ENCODE assay signal across 15 mouse cellular contexts in genomic region chr10:112613751-112614150, GRCm38 (mm10).
"Had no signal": no experiment of that assay in that cellular context is flagged by ENCODE, and none has a peak within 500 bp of the region (broad histone marks: within the 10 kb centered on the region; RNA-seq: fewer than 3 reads in every experiment).

No protein-coding gene starts in this region.

- H3K9me3 ChIP-seq: neural tube, embryonic 15.5 days; stomach, embryonic 15.5 days had no signal

- H3K4me3 ChIP-seq: neural tube, embryonic 15.5 days; stomach, embryonic 15.5 days had no signal

- H3K27ac ChIP-seq: neural tube, embryonic 15.5 days; stomach, embryonic 15.5 days; stomach, postnatal 0 days had no signal

- H3K4me1 ChIP-seq: neural tube, embryonic 15.5 days; stomach, embryonic 15.5 days had no signal

- H3K4me2 ChIP-seq: neural tube, embryonic 15.5 days; stomach, embryonic 15.5 days had no signal

- H3K27me3 ChIP-seq: neural tube, embryonic 15.5 days; stomach, embryonic 15.5 days had no signal

- DNase-seq: retina, postnatal 1 day; right cerebral cortex, adult 18-20 months; right cerebral cortex, postnatal 14 days; right cerebral cortex, postnatal 25 days; right cerebral cortex, postnatal 4 days; spleen, adult 18-20 months; thymus, adult 18-20 months; thymus, adult 2 months; thymus, postnatal 14 days; thymus, postnatal 25 days; thymus, postnatal 36 days; thymus, postnatal 4 days had no signal

- H3K36me3 ChIP-seq: neural tube, embryonic 15.5 days; stomach, embryonic 15.5 days had no signal

- H3K9ac ChIP-seq: neural tube, embryonic 15.5 days; stomach, embryonic 15.5 days had no signal
